Mouse (Mus musculus) G1E (cell line): ENCODE data around the gene Phactr3. TPM values are rescaled to one million over a fixed set of nuclear protein-coding genes. Genes with fewer than 3 reads are reported as not detected.

ENCODE experiments used
- ATAC-seq: 2 replicates; pipeline ENCODE4 v1.8.0; 2016; ENCODE audit warnings: mild to moderate bottlenecking; ENCODE audit not compliant: insufficient number of reproducible peaks, poor library complexity, low FRiP score, severe bottlenecking; ENCODE audit errors: extremely low read depth
- DNase-seq: peaks from one replicate; pipeline ENCODE4 v3.0.0; 2012; ENCODE audit warnings: low spot score
- H3K27me3 ChIP-seq: 2 replicates; pipeline ENCODE4 v1.6.1; 2012; ENCODE audit warnings: mild to moderate bottlenecking, low read length, inconsistent platforms; ENCODE audit not compliant: insufficient read depth
- H3K36me3 ChIP-seq: replicated peaks from 2 replicates; pipeline ENCODE3; 2012; ENCODE audit warnings: mild to moderate bottlenecking, inconsistent platforms
- H3K4me1 ChIP-seq: 2 replicates; pipeline ENCODE4 v1.6.1; 2012; ENCODE audit warnings: low read depth, low read length, inconsistent platforms, mixed read lengths; ENCODE audit not compliant: insufficient read depth
- H3K4me3 ChIP-seq: 2 replicates; pipeline ENCODE4 v1.5.1; 2012; ENCODE audit warnings: low read depth, mild to moderate bottlenecking, inconsistent platforms, low read length, moderate library complexity, mixed read lengths
- H3K9me3 ChIP-seq: replicated peaks from 2 replicates; pipeline ENCODE4 v1.6.1; 2012; ENCODE audit warnings: inconsistent platforms
- CTCF ChIP-seq: IDR thresholded peaks from 2 replicates; pipeline ENCODE4 v1.5.1; 2012; ENCODE audit warnings: low read depth, low read length, inconsistent platforms, mixed read lengths
- GATA1 ChIP-seq: IDR thresholded peaks from 2 replicates; pipeline ENCODE4 v1.6.1; 2012; ENCODE audit warnings: borderline replicate concordance, low read length, inconsistent platforms, mixed read lengths
- GATA2 ChIP-seq: IDR thresholded peaks from 2 replicates; pipeline ENCODE4 v1.6.1; 2012; ENCODE audit warnings: low read depth, low read length, inconsistent platforms, borderline replicate concordance
- POLR2AphosphoS5 ChIP-seq: IDR thresholded peaks from 2 replicates; pipeline ENCODE4 v1.6.1; 2012; ENCODE audit warnings: low read depth, low read length, inconsistent platforms; ENCODE audit not compliant: insufficient replicate concordance
- TAL1 ChIP-seq: conservative IDR thresholded peaks from 2 replicates; pipeline ENCODE4 v1.6.1; 2012; ENCODE audit warnings: low read depth, low read length, inconsistent platforms, mixed read lengths
- polyA plus RNA-seq: library from polyadenylated mRNA; stranded (reverse); fragments of >175 nt; gene quantifications from 2 replicates; pipeline ENCODE4 v1.2.3, GENCODE M21; 2012
- total RNA-seq, 2 experiments: library from RNA; stranded (forward) in 1 of 2; stranded (reverse) in 1 of 2; fragments of 200-1000 nt in 1 of 2; fragments of >200 nt in 1 of 2; fragmentation: Nextera tagmentation in 1 of 2; gene quantifications; 2 replicates each; pipeline ENCODE4 v1.2.3; 2014 to 2017

The Phactr3 gene
- total and polyA plus RNA-seq, 3 experiments = 0.05 TPM; not detected in 2

- H3K4me3 ChIP-seq = no peak overlapping the region
- ATAC-seq (no peak), DNase-seq (no peak)
- H3K36me3 ChIP-seq = no peaks in the 10 kb centered on the region
- TF ChIP-seq POLR2AphosphoS5 (no peak), TAL1 (no peak), GATA1 (no peak), GATA2 (no peak), CTCF (no peak)
- H3K9me3 ChIP-seq = peaks cover 76% of the 10 kb centered on the region
- H3K4me1 ChIP-seq = no peaks in the 10 kb centered on the region
- H3K27me3 ChIP-seq = no peaks in the 10 kb centered on the region
Observed at GRCm38 (mm10) chr2:178143898-178144297, 25.1 kb downstream of the Phactr3 start.

- no peak for ATAC-seq
- H3K36me3 ChIP-seq = no peaks in the 10 kb centered on the region
- H3K4me3 ChIP-seq = no peak overlapping the region
- H3K9me3 ChIP-seq = peaks cover 81% of the 10 kb centered on the region
- TF ChIP-seq GATA2 (no peak), TAL1 (no peak), GATA1 (no peak), POLR2AphosphoS5 (no peak), CTCF (no peak)
- no peak for DNase-seq
- H3K4me1 ChIP-seq = no peaks in the 10 kb centered on the region
- H3K27me3 ChIP-seq = no peaks in the 10 kb centered on the region
Observed at GRCm38 (mm10) chr2:178149312-178149711, 30.5 kb downstream of the Phactr3 start.

GRCm38 (mm10) chr2:178150697-178151096, 31.9 kb downstream of the Phactr3 start:
- Histone ChIP-seq H3K4me1 (no peaks in the 10 kb centered on the region), H3K27me3 (no peaks in the 10 kb centered on the region), H3K36me3 (no peaks in the 10 kb centered on the region), H3K4me3 (no peak overlapping the region), H3K9me3 (peaks cover 83% of the 10 kb centered on the region)
- DNase-seq (no peak), ATAC-seq (no peak)
- TF ChIP-seq TAL1 = no peak
- TF ChIP-seq GATA2 = no peak
- no peak for TF ChIP-seq GATA1
- no peak for TF ChIP-seq POLR2AphosphoS5
- TF ChIP-seq CTCF = no peak

GRCm38 (mm10) chr2:178153601-178154000, 34.8 kb downstream of the Phactr3 start:
- no peak for DNase-seq
- Histone ChIP-seq H3K9me3 (peaks cover 81% of the 10 kb centered on the region), H3K4me1 (no peaks in the 10 kb centered on the region), H3K27me3 (no peaks in the 10 kb centered on the region), H3K4me3 (no peak overlapping the region), H3K36me3 (no peaks in the 10 kb centered on the region)
- no peak for TF ChIP-seq POLR2AphosphoS5
- no peak for TF ChIP-seq GATA1
- no peak for TF ChIP-seq GATA2
- no peak for TF ChIP-seq TAL1
- no peak for TF ChIP-seq CTCF
- ATAC-seq = no peak

- ATAC-seq (no peak), DNase-seq (no peak)
- Histone ChIP-seq H3K4me1 (no peaks in the 10 kb centered on the region), H3K36me3 (no peaks in the 10 kb centered on the region), H3K27me3 (no peaks in the 10 kb centered on the region), H3K9me3 (peaks cover 83% of the 10 kb centered on the region), H3K4me3 (no peak overlapping the region)
- TF ChIP-seq TAL1 = no peak
- no peak for TF ChIP-seq POLR2AphosphoS5
- no peak for TF ChIP-seq GATA2
- no peak for TF ChIP-seq GATA1
- TF ChIP-seq CTCF = no peak
Observed at GRCm38 (mm10) chr2:178154129-178154528, 35.4 kb downstream of the Phactr3 start.

GRCm38 (mm10) chr2:178154576-178154975, 35.8 kb downstream of the Phactr3 start:
- DNase-seq (no peak), ATAC-seq (no peak)
- peaks cover 81% of the 10 kb centered on the region for H3K9me3 ChIP-seq
- H3K4me1 ChIP-seq = no peaks in the 10 kb centered on the region
- H3K4me3 ChIP-seq = no peak overlapping the region
- H3K27me3 ChIP-seq = no peaks in the 10 kb centered on the region
- no peaks in the 10 kb centered on the region for H3K36me3 ChIP-seq
- TF ChIP-seq CTCF (no peak), TAL1 (no peak), GATA2 (no peak)

- TF ChIP-seq POLR2AphosphoS5 (no peak), GATA1 (no peak), TAL1 (no peak), CTCF (no peak)
- H3K4me1 ChIP-seq = no peaks in the 10 kb centered on the region
- ATAC-seq = no peak
Observed at GRCm38 (mm10) chr2:178155176-178155916, 36.6 kb downstream of the Phactr3 start.

More at GRCm38 (mm10) chr2:178155176-178155916, 36.6 kb downstream of the Phactr3 start:
- Histone ChIP-seq H3K9me3 (peaks cover 82% of the 10 kb centered on the region), H3K4me3 (no peak overlapping the region), H3K27me3 (no peaks in the 10 kb centered on the region), H3K36me3 (no peaks in the 10 kb centered on the region)
- DNase-seq = no peak
